Mouse (Mus musculus) neural tube, embryonic 11.5 days (tissue): ENCODE measurements around the gene Nyx. TPM values are rescaled to one million over a fixed set of nuclear protein-coding genes. Genes with fewer than 3 reads are reported as not detected.
"Not testable (repeated sequence)": the region's sequence is repeated elsewhere in the genome, so short reads cannot be mapped to it uniquely, and the experiment has no call there.

Experiments used
- ATAC-seq: fragments of 200-750 bp; cut with Nextera tagmentation; 2 replicates; pipeline ENCODE4 v1.8.0; 2017; ENCODE audit warnings: moderate number of reproducible peaks, mild to moderate bottlenecking, moderate TSS enrichment, moderate library complexity; ENCODE audit not compliant: insufficient read depth, low FRiP score, low TSS enrichment
- DNase-seq: peaks from one replicate; pipeline ENCODE4 v3.0.0-alpha.2; 2015; ENCODE audit warnings: low spot score
- H3K27ac ChIP-seq: fragments of 300-500 bp; sonication (generic); 2 replicates; pipeline ENCODE4 v1.5.1; 2014; ENCODE audit warnings: low read depth, mild to moderate bottlenecking, low read length
- H3K27me3 ChIP-seq: fragments of 300-500 bp; sonication (generic); 2 replicates; pipeline ENCODE4 v1.6.1; 2014; ENCODE audit warnings: mild to moderate bottlenecking, low read length, mixed read lengths; ENCODE audit not compliant: control insufficient read depth, insufficient read depth
- H3K36me3 ChIP-seq: fragments of 300-500 bp; sonication (generic); 2 replicates; pipeline ENCODE4 v1.6.1; 2014; ENCODE audit warnings: mild to moderate bottlenecking, low read length, moderate library complexity, mixed read lengths; ENCODE audit not compliant: control insufficient read depth, insufficient read depth
- H3K4me1 ChIP-seq: fragments of 300-500 bp; sonication (generic); 2 replicates; pipeline ENCODE4 v1.6.1; 2014; ENCODE audit warnings: low read length, mixed read lengths; ENCODE audit not compliant: control insufficient read depth, insufficient read depth
- H3K4me2 ChIP-seq: fragments of 300-500 bp; sonication (generic); 2 replicates; pipeline ENCODE4 v1.6.1; 2014; ENCODE audit warnings: low read depth, mild to moderate bottlenecking, moderate library complexity
- H3K4me3 ChIP-seq: fragments of 300-500 bp; sonication (generic); 2 replicates; pipeline ENCODE4 v1.5.1; 2014; ENCODE audit warnings: low read depth, low read length
- H3K9ac ChIP-seq: fragments of 300-500 bp; sonication (generic); 2 replicates; pipeline ENCODE4 v1.6.1; 2014; ENCODE audit warnings: mild to moderate bottlenecking, low read length
- H3K9me3 ChIP-seq: fragments of 300-500 bp; sonication (generic); 2 replicates; pipeline ENCODE4 v1.6.1; 2016; ENCODE audit warnings: low read length; ENCODE audit not compliant: control insufficient read depth
- WGBS: fragments of 180-500 bp; shearing (Covaris S2); extraction: QIAGEN DNeasy Blood & Tissue Kit; methylation state at CpG from one replicate; pipeline ENCODE4 v1.1.7; 2014; 5-methylcytosine and 5-hydroxymethylcytosine counted together
- polyA plus RNA-seq: library from polyadenylated mRNA; unstranded; fragments of >200 nt; fragmentation: Nextera tagmentation; extraction: Ambion mirVana; gene quantifications from 2 replicates; pipeline ENCODE4 v1.2.1, GENCODE M21; 2014

Gene Nyx
- 0.04 TPM in 1 of 2 replicates, not detected in the other for polyA plus RNA-seq

DNA sequence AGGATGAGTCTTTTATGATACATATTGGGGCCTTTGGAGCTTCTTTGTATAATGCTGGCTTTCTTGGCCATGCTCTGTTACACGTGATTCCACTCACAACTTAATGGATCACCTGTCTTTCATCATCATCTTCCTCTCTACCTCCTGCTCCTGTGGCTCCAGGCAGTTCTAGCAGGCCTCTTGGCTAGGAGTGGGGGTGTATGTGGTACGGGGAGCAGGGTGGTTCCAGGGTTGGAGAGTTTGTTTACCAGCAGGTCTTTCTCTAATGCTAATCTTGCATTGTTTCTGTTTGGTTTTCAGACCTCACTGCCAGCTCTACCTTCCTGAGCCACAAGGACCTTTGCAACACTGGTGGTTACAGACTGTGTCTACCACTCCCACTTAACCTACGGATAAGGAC lies at the start of gene Nyx:
Nyx (plus strand) TSS at position 301 of the 400 bp plus-strand sequence.
- ATAC-seq (no peak), DNase-seq (no peak)
- no peaks in the 10 kb centered on the region for H3K27me3 ChIP-seq
- no peaks in the 10 kb centered on the region for H3K9me3 ChIP-seq
- H3K36me3 ChIP-seq: no peaks in the 10 kb centered on the region
- no peak within 1 kb of the TSS for H3K4me3 ChIP-seq
- no peak within 1 kb of the TSS for H3K4me2 ChIP-seq
- no peak within 1 kb of the TSS for H3K9ac ChIP-seq
- no peaks in the 10 kb centered on the region for H3K4me1 ChIP-seq
- 85% methylated on average over 3 of the region's 3 CpGs for WGBS
- H3K27ac ChIP-seq: no peak within 1 kb of the TSS

DNA sequence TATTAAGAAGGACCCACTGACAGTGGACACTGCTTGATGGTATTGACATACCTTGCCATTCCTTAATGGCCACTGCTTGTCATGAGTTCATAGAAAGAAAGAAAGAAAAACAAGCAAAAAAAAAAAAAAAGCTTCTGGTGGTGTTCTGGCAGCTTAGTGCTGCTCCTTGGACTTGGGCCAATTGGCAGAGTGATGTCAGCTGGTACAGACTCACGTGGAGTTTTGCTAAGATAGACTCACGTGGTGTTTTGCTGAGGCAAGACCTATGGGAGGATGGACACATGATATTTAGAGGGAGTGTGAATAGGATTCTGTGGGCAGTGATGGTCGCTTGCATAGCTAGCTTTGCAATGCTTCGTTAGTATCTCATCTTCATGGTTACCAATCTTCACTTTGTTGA lies 43.9 kb upstream of the Nyx start:
- no peak overlapping the region for H3K27ac ChIP-seq
- ATAC-seq (no peak), DNase-seq (no peak)
- no peaks in the 10 kb centered on the region for H3K36me3 ChIP-seq
- H3K27me3 ChIP-seq: no peaks in the 10 kb centered on the region
- no peak overlapping the region for H3K9ac ChIP-seq
- H3K9me3 ChIP-seq: no peaks in the 10 kb centered on the region
- H3K4me1 ChIP-seq: no peaks in the 10 kb centered on the region
- 81% methylated on average over 4 of the region's 4 CpGs for WGBS
- H3K4me2 ChIP-seq: no peak overlapping the region
- H3K4me3 ChIP-seq: no peak overlapping the region

DNA sequence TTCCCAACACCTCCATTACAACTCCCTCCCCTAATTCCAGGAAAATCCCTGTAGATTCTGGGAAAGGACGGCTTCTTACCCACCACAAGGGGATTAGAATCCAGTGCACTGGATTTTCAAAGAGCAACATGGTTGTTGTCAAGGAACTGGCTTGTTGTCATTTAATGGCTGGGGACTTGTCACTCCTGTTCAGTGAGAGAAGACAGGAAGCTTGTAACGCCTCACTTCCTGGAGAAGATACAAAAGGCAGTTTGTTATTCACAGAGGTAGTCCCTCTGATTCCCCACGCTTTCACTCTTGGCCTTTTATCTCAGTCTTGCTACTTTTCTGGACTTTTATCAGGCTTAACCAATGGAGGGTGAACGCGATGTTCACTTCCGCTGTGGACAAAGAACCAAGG lies 34.5 kb upstream of the Nyx start:
- Histone ChIP-seq H3K4me2 (no peak overlapping the region), H3K9me3 (no peaks in the 10 kb centered on the region), H3K27ac (no peak overlapping the region), H3K27me3 (no peaks in the 10 kb centered on the region), H3K9ac (no peak overlapping the region), H3K4me3 (no peak overlapping the region), H3K4me1 (no peaks in the 10 kb centered on the region), H3K36me3 (no peaks in the 10 kb centered on the region)
- DNase-seq (no peak), ATAC-seq (no peak)
- 73% methylated on average over 6 of the region's 6 CpGs for WGBS

DNA sequence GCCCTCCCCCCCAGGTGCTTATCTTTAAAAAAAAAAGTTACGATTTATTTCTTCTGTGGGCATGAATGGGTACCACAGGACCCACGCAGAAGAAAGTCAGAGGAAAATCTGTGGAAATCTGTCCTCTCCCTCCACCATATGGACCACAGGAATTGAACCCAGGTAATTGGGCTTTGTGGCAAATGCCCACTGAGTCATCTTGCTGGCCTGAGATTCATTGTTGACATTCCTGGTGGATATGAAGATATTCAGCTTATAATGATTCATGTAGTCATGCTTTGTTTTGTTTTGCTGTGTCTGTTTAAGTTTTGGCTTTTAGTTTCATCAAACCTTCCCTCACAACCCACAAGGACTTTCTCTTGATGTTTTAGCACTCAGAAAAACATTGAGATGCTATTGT lies 29.9 kb upstream of the Nyx start:
- H3K9ac ChIP-seq, H3K4me2 ChIP-seq, H3K4me3 ChIP-seq, ATAC-seq, H3K9me3 ChIP-seq, H3K36me3 ChIP-seq, DNase-seq, H3K4me1 ChIP-seq, H3K27me3 ChIP-seq, H3K27ac ChIP-seq: not testable (repeated sequence)
- 96% methylated on average over 2 of the region's 2 CpGs for WGBS

DNA sequence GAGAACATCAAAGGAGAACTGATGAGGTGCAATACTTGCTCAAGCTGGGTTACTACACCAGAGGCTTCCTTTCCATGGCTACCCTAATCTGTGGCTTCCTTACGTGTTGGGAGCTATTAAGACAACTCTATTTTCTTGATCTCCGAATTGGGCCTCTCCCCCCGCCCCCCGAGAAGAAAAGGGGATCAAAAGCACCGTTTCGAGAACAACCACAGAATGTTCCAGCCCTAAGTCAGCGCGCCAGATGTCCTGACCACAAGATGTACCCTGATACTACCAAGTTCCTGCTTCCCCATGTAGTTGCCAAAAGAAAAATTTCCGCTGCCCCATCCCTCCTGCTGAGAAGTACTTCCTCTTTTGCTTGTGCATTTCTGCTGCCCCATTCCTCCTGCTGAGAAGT lies 9.4 kb upstream of the Nyx start:
- H3K36me3 ChIP-seq, H3K27ac ChIP-seq, H3K4me3 ChIP-seq, H3K27me3 ChIP-seq, H3K4me1 ChIP-seq, H3K4me2 ChIP-seq, ATAC-seq, DNase-seq, H3K9me3 ChIP-seq, H3K9ac ChIP-seq: not testable (repeated sequence)
- WGBS: 91% methylated on average over 8 of the region's 9 CpGs

DNA sequence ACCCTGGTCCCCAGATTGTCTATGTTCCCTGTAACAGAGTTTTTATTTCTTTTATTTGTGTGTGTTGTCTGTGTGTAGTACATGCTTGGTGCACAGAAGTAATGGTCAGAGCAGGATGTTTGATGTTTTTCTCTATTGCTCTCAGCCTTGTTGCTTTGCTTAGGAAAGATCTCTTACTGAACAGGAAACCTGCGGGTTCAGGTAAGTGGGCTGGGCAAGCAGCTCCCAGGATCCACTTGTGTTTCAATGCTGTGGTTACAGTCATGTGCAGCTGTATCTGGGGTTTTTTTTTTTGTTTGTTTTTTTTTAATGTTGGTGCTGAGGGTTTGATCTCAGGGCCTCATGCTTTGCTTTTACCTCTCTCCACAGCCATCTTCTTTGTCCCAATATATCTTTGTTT lies 7.1 kb upstream of the Nyx start:
- Histone ChIP-seq H3K9ac (no peak overlapping the region), H3K36me3 (no peaks in the 10 kb centered on the region), H3K4me3 (no peak overlapping the region), H3K4me1 (no peaks in the 10 kb centered on the region), H3K9me3 (no peaks in the 10 kb centered on the region), H3K4me2 (no peak overlapping the region), H3K27me3 (no peaks in the 10 kb centered on the region), H3K27ac (no peak overlapping the region)
- WGBS: 84% methylated on average over 1 of the region's 1 CpGs
- DNase-seq (no peak), ATAC-seq (no peak)

DNA sequence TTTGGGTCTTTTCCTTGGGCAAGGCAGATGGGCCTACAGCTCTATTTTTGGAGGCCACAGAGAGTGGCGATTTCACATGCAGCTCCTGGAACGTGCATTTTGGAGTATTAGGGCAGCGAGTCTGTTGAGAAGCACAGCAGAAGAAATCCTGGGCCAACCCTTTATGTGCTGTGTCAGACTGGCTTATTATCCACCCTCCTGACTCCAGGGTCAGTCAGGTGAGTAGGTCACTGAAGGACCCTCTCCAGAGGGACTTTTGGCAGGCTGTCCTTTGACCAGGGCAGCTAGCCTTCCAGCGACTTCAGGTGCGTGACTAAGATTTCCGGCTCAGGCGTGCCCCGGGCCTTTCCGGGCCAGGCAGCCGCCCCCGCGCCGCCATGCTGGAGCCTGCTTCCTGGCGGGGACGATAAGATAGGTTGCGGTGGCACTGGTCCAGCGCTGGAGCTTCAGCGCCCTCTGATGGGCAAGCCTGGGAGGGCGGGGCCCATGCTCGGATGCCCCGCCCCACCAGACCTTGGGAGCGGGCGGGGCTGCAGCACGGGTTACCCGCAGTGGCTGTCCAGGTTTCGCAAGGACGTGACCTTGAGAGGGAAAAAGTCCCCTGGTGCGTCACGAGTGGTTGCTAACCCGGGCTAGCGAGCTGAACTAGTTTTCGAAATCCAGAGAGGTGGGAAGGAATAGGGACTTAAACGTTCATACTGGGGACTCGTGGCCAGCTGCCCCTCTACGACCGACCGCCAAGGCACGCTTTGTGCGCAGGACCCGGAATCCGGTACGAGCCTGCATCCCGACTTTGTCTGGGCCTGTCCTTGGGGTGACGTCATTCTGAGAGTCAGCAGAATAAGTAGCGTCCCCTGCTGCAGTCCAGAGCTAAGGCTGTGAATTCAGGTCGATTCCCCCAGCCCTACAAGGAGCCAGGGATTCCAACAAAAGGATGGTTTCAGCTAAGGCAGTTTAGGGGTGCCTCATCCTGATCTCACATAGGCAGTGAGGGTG lies 4.3 kb upstream of the Nyx start:
- Histone ChIP-seq H3K9me3 (no peaks in the 10 kb centered on the region), H3K9ac (peak overlapping the region; percentile 57), H3K27me3 (no peaks in the 10 kb centered on the region), H3K36me3 (no peaks in the 10 kb centered on the region), H3K4me2 (peak overlapping the region; percentile 40), H3K4me3 (peak overlapping the region; percentile 25), H3K27ac (0 out of 2 replicates have a peak overlapping the region, but pooled peaks have one; percentile 27), H3K4me1 (no peaks in the 10 kb centered on the region)
- 17% methylated on average over 45 of the region's 46 CpGs for WGBS
- ATAC-seq: peak; percentile 96
- peak; percentile 91 for DNase-seq

DNA sequence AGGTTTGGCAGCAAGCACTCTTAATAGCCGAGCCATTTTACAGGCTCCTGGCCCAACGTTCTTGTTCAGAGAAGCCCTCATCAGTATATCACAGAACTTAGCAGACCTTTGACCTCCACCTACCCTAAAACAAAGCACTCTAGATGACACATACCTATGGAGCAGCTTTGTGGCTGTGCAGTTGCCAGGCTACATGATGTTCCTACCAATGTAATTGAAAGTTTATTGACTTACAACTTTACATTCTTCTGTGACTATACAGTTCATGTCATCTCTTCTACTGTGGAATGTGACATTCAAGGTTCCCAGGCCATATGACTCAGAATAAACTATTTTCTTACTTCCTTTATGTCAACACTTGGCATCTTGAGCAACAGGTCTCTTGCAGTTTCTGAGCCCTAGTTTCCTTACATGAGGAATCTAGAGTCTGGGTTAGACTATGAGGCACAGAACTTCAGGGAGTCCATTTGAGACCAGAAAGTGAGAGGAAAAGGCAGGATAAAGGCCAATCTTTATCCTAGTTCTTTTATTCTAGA lies 2.9 kb upstream of the Nyx start:
- WGBS: 80% methylated on average over 2 of the region's 2 CpGs
- no peak overlapping the region for H3K9ac ChIP-seq

DNA sequence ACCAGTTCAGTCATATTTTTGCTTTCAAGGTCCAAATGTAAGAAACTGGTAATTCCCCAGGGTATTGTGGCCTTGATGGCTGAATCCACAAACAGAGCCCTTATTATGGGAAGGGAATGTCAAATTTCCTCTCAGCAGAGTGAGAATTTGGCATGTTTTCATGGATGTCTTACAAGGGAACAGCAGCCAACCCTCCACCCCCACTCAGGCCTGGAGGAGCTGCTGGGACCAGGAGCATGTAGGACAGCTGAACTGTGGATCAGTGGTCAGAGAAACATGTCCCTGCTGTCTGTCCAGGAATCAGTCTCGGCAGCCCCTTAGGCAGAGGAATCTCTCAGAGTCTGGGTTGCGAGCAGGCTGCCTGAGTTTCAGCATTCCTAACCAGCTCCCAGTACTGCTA lies 771 bp downstream of the Nyx start:
- ATAC-seq: no peak
- H3K36me3 ChIP-seq: no peaks in the 10 kb centered on the region
- no peak for DNase-seq
- H3K9ac ChIP-seq: no peak overlapping the region
- H3K4me3 ChIP-seq: no peak overlapping the region
- no peak overlapping the region for H3K4me2 ChIP-seq
- H3K27me3 ChIP-seq: no peaks in the 10 kb centered on the region
- H3K27ac ChIP-seq: no peak overlapping the region
- H3K4me1 ChIP-seq: no peaks in the 10 kb centered on the region
- WGBS: 87% methylated on average over 2 of the region's 2 CpGs
- no peaks in the 10 kb centered on the region for H3K9me3 ChIP-seq

More for the DNA sequence above, 2.9 kb upstream of the Nyx start:
- Histone ChIP-seq H3K4me3 (no peak overlapping the region), H3K4me2 (no peak overlapping the region), H3K27ac (no peak overlapping the region), H3K9me3 (no peaks in the 10 kb centered on the region), H3K4me1 (no peaks in the 10 kb centered on the region), H3K27me3 (no peaks in the 10 kb centered on the region), H3K36me3 (no peaks in the 10 kb centered on the region)
- DNase-seq (no peak), ATAC-seq (no peak)
